Mouse (Mus musculus): ENCODE measurements around the gene Oas1g. TPM values are rescaled to one million over a fixed set of nuclear protein-coding genes. Genes with fewer than 3 reads are reported as not detected.

Oas1g gene
- polyA plus RNA-seq, 1 experiment from 2014 or later = 0.04 TPM

GRCm38 (mm10) chr5:120849601-120850136 lies 37.7 kb downstream of the Oas1g start:
- in situ Hi-C loops (cut with MboI; ENCODE audit: low pct_unique_long_range_greater_than_20kb) = no loop called here
- peaks cover 5% of the 10 kb centered on the region for H3K27me3 ChIP-seq
- ChIA-PET CTCF (interaction anchor here (0.8 to 1.5 kb wide), 3 partner anchors 10 to 57 kb away, joined by 3 to 6 read pairs (median 4); no protein-coding TSS in a partner anchor), POLR2A (no interaction called here)
- ATAC-seq (no peak), DNase-seq (ENCODE audit: low read depth, low spot score) (no peak)
- peak; percentile 80 for TF ChIP-seq CTCF (IDR thresholded peaks at IDR 0.05)

DNA sequence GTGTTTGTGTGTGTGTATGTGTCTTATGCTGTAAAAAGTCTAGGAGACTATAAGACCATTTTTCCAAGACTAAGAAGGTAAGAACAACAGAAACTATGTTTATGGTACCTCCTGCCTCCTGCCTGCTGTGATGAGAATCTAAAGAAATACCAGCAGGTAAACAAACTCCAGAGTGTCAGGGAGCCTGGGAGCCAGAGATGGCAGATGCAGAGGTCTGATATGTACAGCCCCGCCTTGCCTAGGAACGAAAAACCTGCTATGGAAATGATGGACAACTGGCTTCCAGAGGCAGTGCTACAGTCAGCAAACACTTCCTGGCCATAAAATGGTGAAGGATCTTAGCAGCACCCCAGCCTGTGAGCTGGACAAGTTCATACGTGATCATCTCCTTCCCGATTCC lies 40.3 kb downstream of the Oas1g start, which contains the start of gene Oas1f:
Gene Oas1f (plus strand): TSS at position 301 of the 400 bp plus-strand sequence.
- peaks cover 5% of the 10 kb centered on the region for H3K27me3 ChIP-seq
- DNase-seq (ENCODE audit: low read depth, low spot score) (no peak), ATAC-seq (no peak)
- ChIA-PET CTCF (no interaction called here), POLR2A (no interaction called here)
- in situ Hi-C loops (cut with MboI; ENCODE audit: low pct_unique_long_range_greater_than_20kb) = no loop called here
- TF ChIP-seq CTCF (IDR thresholded peaks at IDR 0.05) = no peak

- CTCF ChIA-PET = interaction anchor here (0.9 kb wide), 1 partner anchor 29 kb away, joined by 3 read pairs; no protein-coding TSS in a partner anchor
- ATAC-seq (peak; percentile 45), DNase-seq (ENCODE audit: low read depth, low spot score) (no peak)
- in situ Hi-C loops (cut with MboI; ENCODE audit: low pct_unique_long_range_greater_than_20kb) = loop anchor here (5.0 kb wide), 1 partner anchor 67 kb away; the partner anchor contains the start of gene Oas3
- peaks cover 9% of the 10 kb centered on the region for H3K27me3 ChIP-seq
- POLR2A ChIA-PET = no interaction called here
- no peak for TF ChIP-seq CTCF (IDR thresholded peaks at IDR 0.05)
Observed at GRCm38 (mm10) chr5:120844713-120845112, 42.7 kb downstream of the Oas1g start.

- ChIA-PET POLR2A (no interaction called here), CTCF (interaction anchor here (0.8 to 2.0 kb wide), 5 partner anchors 9 to 44 kb away, joined by 3 to 7 read pairs (median 4); partner anchors contain the start of gene Oas1c)
- peaks cover 32% of the 10 kb centered on the region for H3K27me3 ChIP-seq
- TF ChIP-seq CTCF (IDR thresholded peaks at IDR 0.05) = peak; percentile 80
- in situ Hi-C loops (cut with MboI; ENCODE audit: low pct_unique_long_range_greater_than_20kb) = no loop called here
- no peak for DNase-seq (ENCODE audit: low read depth, low spot score)
- no peak for ATAC-seq
Observed at GRCm38 (mm10) chr5:120836731-120837585, 50.5 kb downstream of the Oas1g start.

DNA sequence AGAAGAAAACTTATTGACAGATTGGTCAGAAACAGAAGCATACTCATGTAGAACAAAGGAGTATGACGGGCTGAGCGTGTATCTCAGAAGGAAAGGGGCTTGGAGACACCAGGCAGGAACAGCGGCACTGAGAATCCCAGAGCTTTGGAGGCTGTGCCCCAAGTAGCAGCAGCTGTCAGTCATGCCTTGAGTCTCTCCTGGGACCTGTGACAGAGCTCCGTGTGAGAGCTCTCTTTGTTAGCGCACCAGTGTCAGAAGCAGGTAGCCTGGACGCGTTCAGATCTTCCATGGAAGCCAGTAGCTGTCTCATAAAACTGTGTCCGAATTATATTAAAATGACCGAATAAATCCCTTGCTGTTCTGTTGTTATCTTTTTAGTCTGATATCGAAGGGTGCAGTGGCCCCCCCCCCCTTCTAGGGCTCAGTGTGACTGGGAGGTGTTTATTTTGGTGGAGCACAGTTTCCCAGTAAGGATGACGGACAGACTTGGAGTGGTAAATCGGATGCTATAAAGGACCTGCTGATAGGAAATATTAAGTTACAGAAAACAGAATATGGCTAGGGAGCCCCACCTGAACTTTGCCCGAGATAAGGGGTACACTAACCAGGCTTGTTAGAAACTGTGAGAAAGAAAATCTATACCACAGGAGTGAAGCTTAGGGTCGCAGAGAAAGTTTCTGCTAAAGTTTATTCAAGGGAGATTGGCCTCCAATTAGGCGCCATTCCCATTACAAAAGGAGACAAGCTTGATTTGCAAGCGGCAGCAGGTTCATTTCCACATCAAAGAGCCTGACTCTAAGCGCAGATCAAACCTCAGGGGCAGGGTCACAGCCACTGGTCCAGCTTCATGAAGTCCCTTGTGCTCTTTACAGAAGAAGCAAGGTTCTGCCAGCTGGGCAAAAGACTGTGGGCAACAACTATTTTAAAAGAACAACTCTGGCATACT lies 53.8 kb downstream of the Oas1g start:
- ChIA-PET CTCF (interaction anchor here (1.1 kb wide), 1 partner anchor 22 kb away, joined by 3 read pairs; the partner anchor contains the start of gene Oas1c), POLR2A (no interaction called here)
- in situ Hi-C loops (cut with MboI; ENCODE audit: low pct_unique_long_range_greater_than_20kb) = no loop called here
- H3K27me3 ChIP-seq = peaks cover 28% of the 10 kb centered on the region
- no peak for TF ChIP-seq CTCF (IDR thresholded peaks at IDR 0.05)
- ATAC-seq (no peak), DNase-seq (ENCODE audit: low read depth, low spot score) (no peak)

GRCm38 (mm10) chr5:120831031-120831430 lies 56.4 kb downstream of the Oas1g start:
- ChIA-PET POLR2A (no interaction called here), CTCF (no interaction called here)
- peaks cover 28% of the 10 kb centered on the region for H3K27me3 ChIP-seq
- no peak for DNase-seq (ENCODE audit: low read depth, low spot score)
- TF ChIP-seq CTCF (IDR thresholded peaks at IDR 0.05) = no peak
- in situ Hi-C loops (cut with MboI; ENCODE audit: low pct_unique_long_range_greater_than_20kb) = no loop called here
- ATAC-seq = no peak

Other genes with a start within 250 kb of the Oas1g start
- gene Rasal1, start 238.8 kb downstream of the Oas1g start, polyA plus RNA-seq (2021) = 0.15 TPM
- 0.30 TPM for gene Dtx1, start 175.7 kb downstream of the Oas1g start, polyA plus RNA-seq (2021)
- gene Oas2, start 137.8 kb downstream of the Oas1g start, polyA plus RNA-seq (2021) = not detected
- 0.04 TPM for gene Oas3, start 110.0 kb downstream of the Oas1g start, polyA plus RNA-seq (2021)
- not detected for gene Oas1e, start 92.1 kb downstream of the Oas1g start, polyA plus RNA-seq (2021)
- 1.9 TPM for gene Oas1c, start 75.1 kb downstream of the Oas1g start, polyA plus RNA-seq (2021)
- gene Oas1f, start 40.2 kb downstream of the Oas1g start, polyA plus RNA-seq (2021) = not detected
- not detected for gene Oas1h, start 26.2 kb downstream of the Oas1g start, polyA plus RNA-seq (2021)
- gene Oas1a, start 19.9 kb upstream of the Oas1g start, polyA plus RNA-seq (2021) = 0.21 TPM
- gene Oas1d, start 26.9 kb upstream of the Oas1g start, polyA plus RNA-seq (2021) = not detected
- not detected for gene Rph3a, start 122.5 kb upstream of the Oas1g start, polyA plus RNA-seq (2021)

Measured in Patski (cell line).